Mouse (Mus musculus) MEL-GATA-1-ER (cell line): ENCODE measurements at regions not wholly inside any gene's neighbourhood (a gene's known extent, or its start where the extent isn't known, plus 50 kb on each side); places are given as distances from the start of the nearest gene placed in this dataset.

Source experiments
- DNase-seq: peaks from one replicate; pipeline ENCODE4 v3.0.0-alpha.2; 2012; ENCODE audit warnings: low read depth; ENCODE audit errors: extremely low read depth

- DNase-seq, result no peak
Measured at GRCm38 (mm10) chr11:45174811-45175798, 558.0 kb downstream of the Ebf1 start.

GRCm38 (mm10) chr11:45176971-45177370, 559.9 kb downstream of the Ebf1 start:
- no peak for DNase-seq

GRCm38 (mm10) chr11:45178036-45178435, 560.9 kb downstream of the Ebf1 start:
- DNase-seq, result no peak

DNA sequence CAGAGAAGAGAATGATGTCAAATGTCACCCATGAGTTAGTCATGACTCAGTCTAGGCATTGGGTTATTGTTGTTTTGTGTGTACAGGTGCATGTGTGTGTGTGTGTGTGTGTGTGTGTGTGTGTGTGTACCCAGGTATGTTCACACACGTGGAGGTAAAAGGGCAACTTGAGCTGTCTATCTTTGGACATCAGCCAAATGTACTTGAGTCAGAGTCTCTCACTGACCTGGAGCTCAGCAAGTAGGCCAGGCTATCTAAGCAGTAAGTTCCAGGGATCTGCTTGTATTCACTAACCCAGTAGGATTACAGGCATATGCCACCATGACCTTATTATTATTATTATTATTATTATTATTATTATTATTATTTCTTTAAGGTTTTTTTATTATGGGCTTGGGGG, 561.9 kb downstream of the Ebf1 start:
- DNase-seq, result no peak

GRCm38 (mm10) chr11:45190601-45191370, 573.7 kb downstream of the Ebf1 start:
- DNase-seq, result no peak

DNA sequence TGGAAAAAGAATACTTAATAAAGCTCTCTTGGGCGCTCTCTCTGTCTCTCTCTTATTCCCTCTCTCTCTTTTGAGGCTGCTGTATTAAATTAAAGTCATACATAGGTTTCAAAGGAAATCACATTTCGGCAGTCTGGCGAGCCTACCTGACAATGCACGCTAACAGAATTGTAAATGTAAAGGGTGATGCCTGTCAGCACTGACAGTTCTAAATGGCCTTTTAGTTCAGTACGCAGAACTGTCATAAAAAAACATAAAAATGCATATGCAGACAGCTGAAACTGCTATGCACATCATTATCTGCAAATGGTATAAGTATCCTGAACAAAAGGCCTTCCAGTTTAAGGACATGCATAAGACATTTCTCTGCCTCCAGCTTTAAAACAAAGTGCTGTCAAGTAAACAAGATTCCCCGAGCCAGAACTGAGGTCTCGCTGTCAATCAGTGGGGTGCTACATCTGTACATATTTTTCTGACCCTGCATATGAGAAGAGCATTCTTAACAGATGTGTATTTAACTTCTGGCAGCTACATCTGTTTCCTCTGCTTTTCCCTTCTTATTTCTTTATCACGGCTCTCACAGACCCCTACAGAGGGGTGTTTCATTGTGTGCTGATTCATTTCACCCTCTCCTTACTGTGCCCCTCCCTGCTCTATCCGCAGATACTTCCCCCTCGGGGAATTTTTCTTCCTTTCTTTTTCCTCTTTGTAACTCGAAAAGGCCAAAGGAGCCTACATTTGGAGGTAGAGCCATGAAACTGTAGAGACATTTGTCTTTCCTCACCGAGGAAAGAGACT, 574.5 kb downstream of the Ebf1 start:
- no peak for DNase-seq

- DNase-seq, result no peak
Measured at GRCm38 (mm10) chr11:45193319-45193718, 576.2 kb downstream of the Ebf1 start.

GRCm38 (mm10) chr11:45199520-45199919, 582.4 kb downstream of the Ebf1 start:
- DNase-seq, result no peak

DNA sequence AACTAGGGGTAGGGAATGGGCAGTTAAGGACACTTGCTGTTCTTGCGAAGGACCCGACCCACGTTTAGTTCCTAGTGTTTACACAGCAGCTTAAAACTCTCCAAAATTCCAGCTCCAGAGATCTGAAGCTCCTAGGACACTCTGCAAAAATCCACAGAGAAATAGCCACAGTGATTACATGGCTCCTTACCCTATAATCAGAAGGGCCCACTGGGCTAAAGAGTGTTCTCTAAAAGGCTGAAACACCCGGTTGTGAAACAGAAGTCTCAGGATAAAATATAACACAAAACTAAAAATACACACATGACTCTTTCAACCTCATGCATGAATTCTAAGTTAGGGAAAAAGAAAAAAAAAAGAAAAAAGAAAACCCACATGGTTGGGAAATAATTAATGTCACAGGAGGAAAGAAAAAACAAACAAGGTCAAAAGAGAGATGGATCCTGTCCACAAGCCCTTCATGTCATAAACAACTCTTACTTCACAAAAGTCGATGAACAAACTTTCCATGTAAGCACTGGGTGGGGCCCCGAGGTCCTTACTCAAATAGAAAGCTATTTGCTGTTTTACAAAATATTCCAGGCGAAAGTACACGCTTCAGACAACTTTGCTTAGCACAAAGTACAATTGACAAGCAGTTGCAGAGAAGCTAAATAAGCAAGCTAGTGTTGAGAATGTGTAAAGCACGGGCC, 583.7 kb downstream of the Ebf1 start:
- no peak for DNase-seq

- no peak for DNase-seq
Measured at GRCm38 (mm10) chr11:45203446-45203845, 586.3 kb downstream of the Ebf1 start.

DNA sequence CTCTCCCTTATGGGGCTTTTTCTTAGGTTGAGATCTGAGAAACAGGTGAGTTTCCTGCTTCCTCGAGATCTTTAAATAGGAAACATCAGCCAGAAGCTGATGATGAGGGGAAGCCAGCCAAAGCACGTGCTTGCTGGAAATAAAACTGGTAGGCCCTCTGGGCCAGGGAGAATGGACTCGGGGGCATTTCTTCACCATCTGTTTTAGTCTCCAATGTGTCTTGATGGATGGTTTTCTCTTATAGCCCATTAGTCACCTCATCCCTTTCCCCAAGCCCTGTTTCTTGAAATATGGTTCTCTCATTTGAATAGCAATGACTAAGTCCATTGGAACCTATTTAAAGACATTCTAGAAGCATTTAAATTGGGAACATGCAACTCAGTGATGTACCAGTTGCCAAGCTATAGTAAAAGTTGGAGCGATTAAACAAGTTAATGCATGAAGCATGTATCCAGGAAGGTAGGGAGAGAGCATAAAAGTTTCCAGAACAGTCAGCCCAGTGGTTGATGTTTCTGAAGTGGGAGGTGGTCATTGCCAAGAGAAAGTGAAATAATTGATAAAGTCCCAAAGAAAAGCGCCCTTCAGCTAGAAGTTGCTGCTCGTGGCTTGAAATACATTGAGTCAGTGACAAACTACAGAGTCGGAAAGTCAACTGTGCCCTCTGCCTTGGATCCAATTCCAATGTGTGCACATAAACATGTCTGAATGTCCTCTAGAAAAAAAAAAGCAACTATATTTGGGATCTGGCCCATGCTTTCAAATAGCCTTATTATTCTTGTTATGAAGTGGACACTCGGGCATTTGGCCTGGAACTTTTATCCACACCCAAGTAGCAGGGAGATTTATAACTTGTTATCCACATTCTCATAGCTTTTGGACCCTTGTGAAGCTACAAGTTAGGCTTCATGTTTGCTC, 589.8 kb downstream of the Ebf1 start:
- no peak for DNase-seq

- DNase-seq, result no peak
Measured at GRCm38 (mm10) chr11:45214096-45214495, 597.0 kb downstream of the Ebf1 start.

DNA sequence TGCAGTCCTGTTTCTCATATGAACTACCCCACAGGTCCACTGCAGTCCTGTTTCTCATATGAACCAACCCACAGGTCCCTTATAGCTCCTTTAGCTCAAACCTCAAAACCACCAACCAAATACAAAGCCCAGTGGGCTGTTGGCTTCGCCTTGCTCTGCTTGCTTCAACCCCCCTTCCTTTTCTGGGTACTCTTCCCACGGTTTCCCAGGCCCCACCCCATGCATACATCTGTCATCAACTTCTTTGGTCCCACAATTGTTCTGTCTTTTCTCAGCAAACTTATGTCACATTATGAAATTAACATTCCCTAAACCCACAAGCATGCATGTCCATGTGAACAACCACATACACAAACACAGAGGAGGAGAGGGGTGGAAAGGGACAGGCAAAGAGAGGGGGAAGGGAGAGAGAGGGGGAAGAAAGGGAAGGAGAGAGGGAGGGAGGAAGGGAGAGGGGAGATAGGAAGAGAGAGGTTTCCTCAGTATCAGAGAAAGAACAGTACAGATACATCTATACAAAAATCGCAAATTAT, 599.9 kb downstream of the Ebf1 start:
- DNase-seq, result no peak

DNA sequence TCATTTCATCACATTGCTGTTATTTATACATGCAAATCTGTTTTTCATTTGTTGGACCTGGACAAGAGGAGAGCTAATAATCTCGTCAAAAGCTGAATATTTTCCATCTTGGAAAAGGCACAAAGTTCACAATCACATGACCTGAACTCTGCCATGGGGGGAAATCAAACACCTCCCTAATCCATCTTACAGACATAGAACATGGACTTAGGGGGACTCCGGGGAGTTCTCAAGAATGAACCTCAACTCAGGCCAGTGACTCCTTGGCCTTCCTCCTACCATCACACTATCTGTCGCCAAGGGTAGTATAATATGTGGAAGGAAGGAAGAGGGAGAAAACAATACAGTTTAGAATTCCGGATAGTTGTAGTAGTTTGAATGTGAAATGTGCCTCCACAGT, 602.1 kb downstream of the Ebf1 start:
- DNase-seq, result no peak

GRCm38 (mm10) chr11:45222021-45222420, 604.9 kb downstream of the Ebf1 start:
- no peak for DNase-seq

DNA sequence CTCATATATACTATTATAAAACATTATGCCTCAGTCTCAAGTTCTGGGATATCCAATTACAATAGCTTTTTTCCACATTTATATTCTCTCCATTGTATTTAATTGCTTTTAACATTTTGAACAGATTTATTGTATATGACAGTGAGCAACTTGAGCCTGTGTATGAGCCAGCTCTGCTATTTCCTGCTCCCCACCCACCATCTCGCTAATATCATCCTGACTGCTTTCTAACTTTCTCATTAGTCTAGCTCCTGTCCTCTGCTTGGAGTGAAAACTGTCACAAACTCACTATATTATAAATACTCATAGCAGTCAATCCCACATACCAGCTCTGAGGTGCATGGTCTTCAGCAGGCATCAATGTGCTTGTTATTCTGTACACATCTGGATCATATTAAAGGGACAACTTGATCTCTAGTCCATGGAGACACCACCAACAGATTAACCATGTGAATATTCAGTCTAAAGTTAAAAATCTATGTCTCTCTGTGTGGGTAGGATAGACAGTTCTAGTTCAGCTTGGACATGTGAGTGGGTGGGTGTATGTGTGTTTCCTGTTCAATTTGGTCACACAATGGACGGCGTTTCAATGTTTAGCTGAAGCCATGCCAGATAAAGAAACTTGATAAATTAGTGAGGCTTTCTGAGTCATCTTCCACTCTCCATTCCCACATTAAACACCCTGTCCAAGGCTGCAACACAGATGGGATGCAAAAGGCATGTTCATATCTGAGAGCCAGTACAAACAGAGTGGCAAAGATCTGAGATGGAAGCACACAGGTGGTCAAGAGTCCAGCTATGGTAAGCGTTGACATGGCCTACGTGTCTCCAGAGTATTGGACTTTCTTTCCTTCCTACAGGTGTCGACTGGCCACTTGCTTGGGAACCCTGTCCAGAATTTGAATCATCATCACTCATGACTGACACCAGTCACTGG, 616.1 kb upstream of the Clint1 start:
- no peak for DNase-seq

- no peak for DNase-seq
Measured at GRCm38 (mm10) chr11:45237056-45237455, 614.8 kb upstream of the Clint1 start.

GRCm38 (mm10) chr11:45239044-45239443, 612.8 kb upstream of the Clint1 start:
- DNase-seq, result no peak
